Mouse (Mus musculus) heart, embryonic 14.5 days (tissue): Measurements from ENCODE around the gene Cebpb. TPM values are rescaled to one million over a fixed set of nuclear protein-coding genes. Genes with fewer than 3 reads are reported as not detected.

Experiments used
- ATAC-seq: fragments of 200-750 bp; cut with Nextera tagmentation; 2 replicates; pipeline ENCODE4 v1.8.0; 2017; ENCODE audit warnings: low read depth, moderate TSS enrichment; ENCODE audit not compliant: insufficient number of reproducible peaks, insufficient read depth, low FRiP score
- H3K27ac ChIP-seq, 2 experiments: fragments of 200-500 bp in 1 of 2; fragments of 300-500 bp in 1 of 2; sonication (generic) in 1 of 2; replicated peaks in 1 of 2; 2 replicates each; pipeline ENCODE4 v1.5.1; 2012 to 2014; ENCODE audit warnings: low read depth in 2 of 2, low read length in 2 of 2, control low read depth in 1 of 2, mild to moderate bottlenecking in 1 of 2, mixed read lengths in 1 of 2; ENCODE audit not compliant: control insufficient read depth in 1 of 2, insufficient read depth in 1 of 2
- H3K27me3 ChIP-seq: fragments of 300-500 bp; sonication (generic); 2 replicates; pipeline ENCODE4 v1.6.1; 2014; ENCODE audit warnings: mild to moderate bottlenecking, low read length, control low read depth; ENCODE audit not compliant: control insufficient read depth, insufficient read depth
- H3K36me3 ChIP-seq: fragments of 300-500 bp; sonication (generic); 2 replicates; pipeline ENCODE4 v1.6.1; 2014; ENCODE audit warnings: mild to moderate bottlenecking, control low read depth, low read length, mixed read lengths; ENCODE audit not compliant: control insufficient read depth, insufficient read depth
- H3K4me1 ChIP-seq, 2 experiments: fragments of 200-500 bp in 1 of 2; fragments of 300-500 bp in 1 of 2; sonication (generic) in 1 of 2; 2 replicates each; pipeline ENCODE4 v1.6.1; 2012 to 2014; ENCODE audit warnings: low read length in 2 of 2, control low read depth in 1 of 2, mixed read lengths in 1 of 2; ENCODE audit not compliant: control insufficient read depth in 2 of 2, insufficient read depth in 2 of 2
- H3K4me2 ChIP-seq: fragments of 300-500 bp; sonication (generic); 2 replicates; pipeline ENCODE4 v1.6.1; 2014; ENCODE audit warnings: mild to moderate bottlenecking, low read length
- H3K4me3 ChIP-seq, 2 experiments: fragments of 200-500 bp in 1 of 2; fragments of 300-500 bp in 1 of 2; sonication (generic) in 1 of 2; 2 replicates each; pipeline ENCODE4 v1.5.1; 2012 to 2014; ENCODE audit warnings: low read length in 2 of 2, mild to moderate bottlenecking in 2 of 2, control low read depth in 1 of 2, low read depth in 1 of 2, moderate library complexity in 1 of 2; ENCODE audit not compliant: control insufficient read depth in 1 of 2, insufficient read depth in 1 of 2
- H3K9ac ChIP-seq: fragments of 300-500 bp; sonication (generic); 2 replicates; pipeline ENCODE4 v1.6.1; 2014; ENCODE audit warnings: mild to moderate bottlenecking, low read length
- H3K9me3 ChIP-seq: fragments of 300-500 bp; sonication (generic); 2 replicates; pipeline ENCODE4 v1.6.1; 2016; ENCODE audit warnings: low read length, control low read depth; ENCODE audit not compliant: control insufficient read depth
- WGBS: fragments of 180-500 bp; shearing (Covaris S2); extraction: QIAGEN DNeasy Blood & Tissue Kit; methylation state at CpG from one replicate; pipeline ENCODE4 v1.1.7; 2014; 5-methylcytosine and 5-hydroxymethylcytosine counted together
- polyA plus RNA-seq: library from polyadenylated mRNA; unstranded; fragments of >200 nt; fragmentation: Nextera tagmentation; extraction: Ambion mirVana; gene quantifications from 2 replicates; pipeline ENCODE4 v1.2.1, GENCODE M21; 2014

Gene Cebpb
- polyA plus RNA-seq, 1 experiment from 2014 or later = 17.0 TPM

DNA sequence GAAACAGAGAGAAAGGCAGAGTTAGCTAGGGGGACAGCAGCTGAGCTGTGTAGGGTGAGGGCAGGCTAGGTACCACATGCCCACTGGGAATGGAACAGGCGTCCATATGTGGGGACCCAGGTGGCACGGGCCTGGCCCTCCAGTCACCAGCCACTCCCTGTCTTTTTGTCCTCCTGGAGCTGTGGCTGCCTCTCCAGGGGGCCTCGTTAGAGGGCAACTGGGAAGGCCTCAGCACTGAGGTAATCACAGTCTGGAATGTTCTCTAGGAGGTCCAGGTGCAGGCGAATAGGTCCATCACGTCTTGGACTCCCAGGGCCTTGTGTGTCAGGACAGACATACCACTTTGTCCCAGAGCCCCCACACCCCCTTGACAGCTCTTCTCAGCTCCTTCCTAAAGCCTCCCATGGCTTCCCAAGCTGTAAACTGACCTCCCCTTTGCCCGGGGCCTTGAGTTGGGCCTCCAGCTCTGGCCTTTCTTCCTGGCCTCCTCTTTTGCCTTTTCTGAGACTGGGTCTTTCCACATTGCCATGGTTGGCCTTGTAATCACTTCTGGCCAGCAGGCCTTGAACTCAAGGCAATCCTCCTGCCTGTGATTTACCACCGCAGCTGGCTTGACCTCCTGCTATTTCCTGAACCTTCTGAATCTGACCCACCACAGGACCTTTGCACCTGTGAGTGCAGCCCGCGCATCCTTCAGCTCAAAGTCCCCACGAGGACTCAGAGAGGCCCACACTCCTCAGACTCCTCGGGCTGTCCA, 17.6 kb downstream of the Cebpb start:
- H3K4me3 ChIP-seq = no peak overlapping the region
- H3K36me3 ChIP-seq = no peaks in the 10 kb centered on the region
- no peaks in the 10 kb centered on the region for H3K27me3 ChIP-seq
- H3K9ac ChIP-seq = 0 out of 2 replicates have a peak overlapping the region, but pooled peaks have one; percentile 30
- 67% methylated on average over 11 of the region's 11 CpGs for WGBS
- H3K27ac ChIP-seq = no peak overlapping the region
- no peak for ATAC-seq
- H3K9me3 ChIP-seq = no peaks in the 10 kb centered on the region
- no peak overlapping the region for H3K4me2 ChIP-seq
- H3K4me1 ChIP-seq = peaks cover 8 to 9% of the 10 kb centered on the region in 2 experiments

DNA sequence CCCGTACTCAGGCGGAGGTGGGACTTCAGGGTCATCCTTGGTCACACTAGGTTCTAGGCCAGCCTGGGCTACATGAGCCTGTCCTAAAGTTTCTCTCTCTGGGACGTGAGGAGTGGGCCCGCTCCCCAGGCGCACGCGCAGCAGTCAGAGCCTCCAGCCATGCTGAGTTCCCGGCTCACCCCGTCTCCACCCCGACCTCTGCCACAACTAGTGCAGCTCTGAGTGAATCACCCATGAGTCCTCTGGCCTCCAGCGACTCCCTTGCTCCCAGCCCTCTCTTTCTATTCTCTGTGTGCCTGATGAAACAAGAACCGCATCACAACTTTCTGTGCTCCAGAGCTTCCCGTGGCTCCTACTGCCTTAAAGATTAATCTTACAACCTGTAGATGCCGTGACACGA, 19.7 kb downstream of the Cebpb start:
- ATAC-seq = no peak
- Histone ChIP-seq H3K9me3 (no peaks in the 10 kb centered on the region), H3K4me1 (peaks cover 10 to 12% of the 10 kb centered on the region in 2 experiments), H3K27me3 (no peaks in the 10 kb centered on the region), H3K36me3 (no peaks in the 10 kb centered on the region), H3K4me3 (no peak overlapping the region), H3K9ac (no peak overlapping the region), H3K27ac (no peak overlapping the region), H3K4me2 (no peak overlapping the region)
- WGBS = 57% methylated on average over 15 of the region's 15 CpGs

- Histone ChIP-seq H3K4me3 (no peak overlapping the region), H3K27me3 (no peaks in the 10 kb centered on the region), H3K4me2 (no peak overlapping the region), H3K9me3 (no peaks in the 10 kb centered on the region), H3K36me3 (no peaks in the 10 kb centered on the region), H3K9ac (no peak overlapping the region), H3K4me1 (peaks cover 15 to 16% of the 10 kb centered on the region in 2 experiments), H3K27ac (no peak overlapping the region)
- WGBS = 78% methylated on average over 6 of the region's 6 CpGs
- no peak for ATAC-seq
These were observed 21.3 kb downstream of the Cebpb start for GRCm38 (mm10) chr2:167709969-167710368.

GRCm38 (mm10) chr2:167710574-167710973, 21.9 kb downstream of the Cebpb start:
- no peak for ATAC-seq
- Histone ChIP-seq H3K9ac (no peak overlapping the region), H3K27me3 (no peaks in the 10 kb centered on the region), H3K27ac (no peak overlapping the region), H3K9me3 (no peaks in the 10 kb centered on the region), H3K4me1 (peaks cover 15 to 16% of the 10 kb centered on the region in 2 experiments), H3K4me2 (no peak overlapping the region), H3K4me3 (no peak overlapping the region), H3K36me3 (no peaks in the 10 kb centered on the region)
- WGBS = 70% methylated on average over 6 of the region's 6 CpGs

- ATAC-seq = no peak
- Histone ChIP-seq H3K4me2 (no peak overlapping the region), H3K9me3 (no peaks in the 10 kb centered on the region), H3K27ac (peak overlapping the region; percentile 49 to 78; a peak in 3 of 4 replicates), H3K9ac (no peak overlapping the region), H3K4me1 (peaks cover 7% of the 10 kb centered on the region in 2 experiments; a peak in 3 of 4 replicates), H3K27me3 (no peaks in the 10 kb centered on the region), H3K4me3 (no peak overlapping the region), H3K36me3 (no peaks in the 10 kb centered on the region)
- WGBS = 49% methylated on average over 19 of the region's 23 CpGs
These were observed 24.4 kb downstream of the Cebpb start for GRCm38 (mm10) chr2:167712872-167713821.

- Histone ChIP-seq H3K9me3 (no peaks in the 10 kb centered on the region), H3K36me3 (no peaks in the 10 kb centered on the region), H3K4me3 (no peak overlapping the region), H3K27ac (peak overlapping the region in 1 of 2 experiments; percentile 14; a peak in 1 of 4 replicates), H3K4me1 (peaks cover 7% of the 10 kb centered on the region in 2 experiments; a peak in 3 of 4 replicates), H3K27me3 (no peaks in the 10 kb centered on the region), H3K9ac (no peak overlapping the region), H3K4me2 (no peak overlapping the region)
- no peak for ATAC-seq
- WGBS = 88% methylated on average over 6 of the region's 6 CpGs
These were observed 25.6 kb downstream of the Cebpb start for GRCm38 (mm10) chr2:167714298-167714697.

DNA sequence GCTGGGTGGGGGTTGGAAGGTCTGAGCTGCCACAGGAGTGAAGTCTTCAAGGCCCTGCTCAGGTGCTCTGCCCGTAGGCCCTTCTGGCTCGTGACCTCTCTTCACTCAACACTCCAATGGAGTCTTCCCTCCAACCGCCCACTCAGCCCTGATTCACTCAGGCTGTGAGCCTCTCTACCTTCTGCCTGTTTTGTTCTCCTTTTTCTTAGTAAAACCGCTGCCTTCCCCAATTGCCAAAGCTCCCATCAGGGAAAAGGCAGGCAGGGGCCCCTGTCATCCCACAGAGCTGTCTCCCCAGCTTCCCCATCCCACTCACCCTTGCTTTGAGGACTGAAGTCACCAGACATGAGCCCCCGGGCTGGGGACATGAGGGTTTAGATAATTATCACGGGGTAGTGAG, 26.3 kb downstream of the Cebpb start:
- 0 out of 4 replicates have a peak overlapping the region, but pooled peaks of 1 of the 2 experiments have one; percentile 14 for H3K27ac ChIP-seq
- no peaks in the 10 kb centered on the region for H3K9me3 ChIP-seq
- no peak for ATAC-seq

More for the DNA sequence above, 26.3 kb downstream of the Cebpb start:
- Histone ChIP-seq H3K4me3 (no peak overlapping the region), H3K9ac (0 out of 2 replicates have a peak overlapping the region, but pooled peaks have one; percentile 16), H3K4me1 (peaks cover 7% of the 10 kb centered on the region in 2 experiments; a peak in 3 of 4 replicates), H3K4me2 (no peak overlapping the region), H3K27me3 (no peaks in the 10 kb centered on the region), H3K36me3 (no peaks in the 10 kb centered on the region)
- WGBS = 55% methylated on average over 6 of the region's 6 CpGs
